Mouse (Mus musculus): ENCODE data around the gene Krt34. TPM values are rescaled to one million over a fixed set of nuclear protein-coding genes. Genes with fewer than 3 reads are reported as not detected.

Krt34 gene
- polyA plus RNA-seq, 1 experiment from 2014 or later: not detected

DNA sequence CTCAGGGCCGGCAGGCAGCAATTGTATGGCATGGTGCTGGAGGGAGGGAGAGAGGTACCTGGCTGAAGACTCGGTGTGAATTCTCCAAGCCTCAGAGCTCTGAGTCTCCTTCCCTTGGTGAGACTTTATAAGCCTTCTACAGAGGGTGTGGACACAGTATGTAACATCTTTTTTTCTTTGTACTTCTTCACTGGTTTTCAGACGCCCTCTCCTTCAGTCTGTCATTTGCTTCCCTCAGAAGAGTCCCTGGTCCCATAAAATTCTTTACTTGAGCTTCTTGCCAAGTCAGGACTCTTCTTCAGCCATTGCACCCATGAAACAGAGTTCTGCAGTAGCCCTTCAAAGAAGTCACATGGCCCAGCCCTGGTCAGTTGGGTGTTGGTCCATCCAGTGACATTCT lies 9.1 kb upstream of the Krt34 start, which contains the start of gene Krt31:
Krt31 (minus strand) TSS at position 101 of the 400 bp plus-strand sequence.
- H3K4me3 ChIP-seq (replicated peaks; ENCODE audit: low read depth, low read length): no peak within 1 kb of the TSS
- DNase-seq (no peak), ATAC-seq (ENCODE audit: low FRiP score, low TSS enrichment) (no peak)
- H3K9ac ChIP-seq (replicated peaks; ENCODE audit: low read length): no peak within 1 kb of the TSS
- no peak within 1 kb of the TSS for H3K4me2 ChIP-seq (ENCODE audit: low read length)
- no peaks in the 10 kb centered on the region for H3K9me3 ChIP-seq (ENCODE audit: control insufficient read depth, low read length)
- no peaks in the 10 kb centered on the region for H3K27me3 ChIP-seq (ENCODE audit: control insufficient read depth, insufficient read depth, low read length)
- H3K36me3 ChIP-seq (ENCODE audit: control insufficient read depth, insufficient read depth, low read length): no peaks in the 10 kb centered on the region
- no peak within 1 kb of the TSS for H3K27ac ChIP-seq (replicated peaks; ENCODE audit: low read depth, low read length)
- H3K4me1 ChIP-seq (ENCODE audit: control insufficient read depth, insufficient read depth, low read length): no peaks in the 10 kb centered on the region
- 82% methylated on average over 3 of the region's 3 CpGs for WGBS

DNA sequence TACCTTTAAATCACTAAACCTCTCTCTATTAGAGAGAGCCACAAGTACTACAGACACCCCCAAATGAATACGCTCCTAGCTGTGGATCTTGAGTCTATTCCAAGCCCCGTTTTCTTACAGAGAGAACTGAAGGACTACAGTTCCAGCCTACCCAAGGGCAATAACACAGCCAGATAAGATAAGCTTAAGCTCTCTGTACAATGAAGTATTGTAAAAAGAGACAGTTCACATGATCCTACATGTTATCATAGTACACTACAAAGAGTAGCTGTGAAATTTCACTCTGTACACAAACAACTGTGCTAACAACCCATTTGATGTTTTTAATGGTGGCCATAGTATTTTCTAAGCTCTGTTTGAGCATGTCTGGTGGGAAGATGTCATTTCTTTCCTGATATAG lies 5.8 kb upstream of the Krt34 start:
- ATAC-seq (ENCODE audit: low FRiP score, low TSS enrichment): no peak
- H3K36me3 ChIP-seq (ENCODE audit: control insufficient read depth, insufficient read depth, low read length): no peaks in the 10 kb centered on the region
- no peak overlapping the region for H3K4me3 ChIP-seq (replicated peaks; ENCODE audit: low read depth, low read length)
- H3K9ac ChIP-seq (replicated peaks; ENCODE audit: low read length): no peak overlapping the region
- no peaks in the 10 kb centered on the region for H3K9me3 ChIP-seq (ENCODE audit: control insufficient read depth, low read length)
- H3K4me1 ChIP-seq (ENCODE audit: control insufficient read depth, insufficient read depth, low read length): no peaks in the 10 kb centered on the region
- H3K4me2 ChIP-seq (ENCODE audit: low read length): no peak overlapping the region
- no peak for DNase-seq
- 92% methylated on average over 2 of the region's 2 CpGs for WGBS
- no peaks in the 10 kb centered on the region for H3K27me3 ChIP-seq (ENCODE audit: control insufficient read depth, insufficient read depth, low read length)
- H3K27ac ChIP-seq (replicated peaks; ENCODE audit: low read depth, low read length): no peak overlapping the region

DNA sequence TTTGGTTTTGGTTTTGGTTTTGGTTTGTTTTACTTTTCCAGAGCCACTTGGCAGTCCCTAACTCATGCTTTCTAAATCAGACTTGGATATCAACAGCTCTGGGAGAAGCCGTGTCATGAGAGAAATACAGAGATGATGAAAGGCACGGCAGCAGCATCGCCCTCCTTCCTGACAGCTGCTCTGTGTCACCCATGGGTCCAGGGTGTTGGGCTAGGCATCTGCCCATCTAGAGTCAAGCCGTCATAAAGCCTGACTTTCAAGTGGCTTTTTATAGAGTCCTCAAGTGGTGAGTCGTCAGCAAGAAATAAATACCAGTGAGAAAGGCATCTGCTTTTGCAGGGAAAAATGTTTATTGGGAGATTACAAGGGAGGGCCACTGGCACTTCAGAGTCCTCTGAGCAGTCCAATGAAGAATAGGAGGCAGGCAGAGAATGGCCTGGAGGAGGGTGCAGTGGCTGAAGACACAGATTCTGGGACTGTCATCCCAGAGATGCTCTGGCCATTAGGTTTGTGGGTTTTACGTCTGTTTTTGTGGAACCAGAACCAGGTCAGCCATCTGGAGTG lies 5.0 kb upstream of the Krt34 start:
- Histone ChIP-seq H3K27ac (replicated peaks; ENCODE audit: low read depth, low read length) (no peak overlapping the region), H3K9ac (replicated peaks; ENCODE audit: low read length) (no peak overlapping the region), H3K27me3 (ENCODE audit: control insufficient read depth, insufficient read depth, low read length) (no peaks in the 10 kb centered on the region), H3K4me2 (ENCODE audit: low read length) (no peak overlapping the region), H3K4me3 (replicated peaks; ENCODE audit: low read depth, low read length) (no peak overlapping the region), H3K9me3 (ENCODE audit: control insufficient read depth, low read length) (no peaks in the 10 kb centered on the region), H3K4me1 (ENCODE audit: control insufficient read depth, insufficient read depth, low read length) (no peaks in the 10 kb centered on the region), H3K36me3 (ENCODE audit: control insufficient read depth, insufficient read depth, low read length) (no peaks in the 10 kb centered on the region)
- DNase-seq (no peak), ATAC-seq (ENCODE audit: low FRiP score, low TSS enrichment) (no peak)
- 91% methylated on average over 6 of the region's 6 CpGs for WGBS

DNA sequence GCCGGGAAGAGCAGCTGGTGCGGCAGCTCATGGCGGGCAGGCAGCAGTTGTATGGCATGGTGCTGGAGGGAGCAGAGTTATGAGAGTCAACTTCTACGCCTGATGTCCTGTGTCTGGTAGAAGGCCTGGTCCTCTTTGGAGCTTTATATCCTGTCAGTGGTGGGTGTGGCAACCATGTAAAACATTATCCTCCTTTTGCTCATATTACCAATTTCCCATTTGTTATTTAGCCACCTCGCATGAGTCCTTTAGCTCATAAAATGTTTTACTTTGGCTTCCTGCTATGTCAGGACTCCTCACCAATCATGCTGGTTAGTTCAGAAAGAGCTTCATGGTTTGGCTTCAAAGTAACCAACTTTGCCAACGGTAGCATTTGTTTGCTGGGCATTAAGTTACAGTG lies 11.6 kb downstream of the Krt34 start, which contains the start of gene Krt33b:
Krt33b (minus strand) TSS at position 101 of the 400 bp plus-strand sequence.
- no peaks in the 10 kb centered on the region for H3K9me3 ChIP-seq (ENCODE audit: control insufficient read depth, low read length)
- 89% methylated on average over 6 of the region's 6 CpGs for WGBS
- H3K27ac ChIP-seq (replicated peaks; ENCODE audit: low read depth, low read length): no peak within 1 kb of the TSS
- H3K36me3 ChIP-seq (ENCODE audit: control insufficient read depth, insufficient read depth, low read length): no peaks in the 10 kb centered on the region
- no peak within 1 kb of the TSS for H3K4me2 ChIP-seq (ENCODE audit: low read length)
- no peak for DNase-seq
- H3K27me3 ChIP-seq (ENCODE audit: control insufficient read depth, insufficient read depth, low read length): no peaks in the 10 kb centered on the region
- ATAC-seq (ENCODE audit: low FRiP score, low TSS enrichment): no peak
- H3K9ac ChIP-seq (replicated peaks; ENCODE audit: low read length): no peak within 1 kb of the TSS
- H3K4me1 ChIP-seq (ENCODE audit: control insufficient read depth, insufficient read depth, low read length): no peaks in the 10 kb centered on the region
- H3K4me3 ChIP-seq (replicated peaks; ENCODE audit: low read depth, low read length): no peak within 1 kb of the TSS

DNA sequence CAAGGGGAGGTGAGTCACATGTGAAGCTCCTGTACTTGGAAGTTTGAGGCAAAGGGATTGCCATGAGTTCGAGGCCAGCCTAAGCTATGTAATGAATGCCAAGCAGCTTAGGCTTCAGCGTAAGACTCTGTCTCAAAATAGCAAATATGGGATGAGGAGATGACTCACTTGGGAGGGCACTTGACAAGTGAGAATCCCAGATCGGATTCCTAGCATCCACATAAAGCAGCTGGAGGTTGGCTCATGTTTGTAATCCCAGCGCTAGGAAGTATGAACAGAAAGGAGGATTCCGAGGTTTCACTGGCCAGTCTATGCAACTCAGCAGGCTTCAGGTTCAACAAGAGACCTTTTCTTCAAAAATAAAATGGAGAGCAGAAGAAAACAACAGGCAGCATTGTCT lies 19.9 kb downstream of the Krt34 start:
- WGBS: 81% methylated on average over 5 of the region's 5 CpGs
- no peaks in the 10 kb centered on the region for H3K27me3 ChIP-seq (ENCODE audit: control insufficient read depth, insufficient read depth, low read length)

DNA sequence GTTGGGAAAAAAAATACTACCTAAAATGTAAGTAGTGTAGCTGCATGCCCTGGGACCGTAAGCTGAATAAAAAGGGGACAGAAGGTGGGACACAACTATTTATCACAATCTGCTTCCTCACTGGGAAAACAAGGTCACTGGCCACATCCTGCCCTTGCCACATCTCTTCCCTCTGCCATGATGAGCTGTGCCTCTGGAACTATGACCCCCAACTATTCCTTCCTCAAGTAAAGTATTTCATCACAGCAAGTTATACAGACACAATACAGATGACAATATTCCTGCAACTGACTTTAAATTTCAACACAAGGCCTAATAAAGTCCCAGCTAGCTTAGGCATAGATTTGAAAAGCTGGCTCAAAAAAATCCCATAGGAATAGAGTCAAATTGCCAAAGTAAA lies 21.9 kb downstream of the Krt34 start:
- DNase-seq (no peak), ATAC-seq (ENCODE audit: low FRiP score, low TSS enrichment) (no peak)
- Histone ChIP-seq H3K4me3 (replicated peaks; ENCODE audit: low read depth, low read length) (no peak overlapping the region), H3K9me3 (ENCODE audit: control insufficient read depth, low read length) (no peaks in the 10 kb centered on the region), H3K27me3 (ENCODE audit: control insufficient read depth, insufficient read depth, low read length) (no peaks in the 10 kb centered on the region), H3K27ac (replicated peaks; ENCODE audit: low read depth, low read length) (no peak overlapping the region), H3K36me3 (ENCODE audit: control insufficient read depth, insufficient read depth, low read length) (no peaks in the 10 kb centered on the region), H3K9ac (replicated peaks; ENCODE audit: low read length) (no peak overlapping the region), H3K4me1 (ENCODE audit: control insufficient read depth, insufficient read depth, low read length) (no peaks in the 10 kb centered on the region), H3K4me2 (ENCODE audit: low read length) (no peak overlapping the region)
- WGBS: 93% methylated on average over 1 of the region's 1 CpGs

More for the DNA sequence above, 19.9 kb downstream of the Krt34 start:
- Histone ChIP-seq H3K27ac (replicated peaks; ENCODE audit: low read depth, low read length) (no peak overlapping the region), H3K4me1 (ENCODE audit: control insufficient read depth, insufficient read depth, low read length) (no peaks in the 10 kb centered on the region), H3K9ac (replicated peaks; ENCODE audit: low read length) (no peak overlapping the region), H3K4me2 (ENCODE audit: low read length) (no peak overlapping the region), H3K36me3 (ENCODE audit: control insufficient read depth, insufficient read depth, low read length) (no peaks in the 10 kb centered on the region), H3K4me3 (replicated peaks; ENCODE audit: low read depth, low read length) (no peak overlapping the region), H3K9me3 (ENCODE audit: control insufficient read depth, low read length) (no peaks in the 10 kb centered on the region)
- no peak for DNase-seq
- no peak for ATAC-seq (ENCODE audit: low FRiP score, low TSS enrichment)

DNA sequence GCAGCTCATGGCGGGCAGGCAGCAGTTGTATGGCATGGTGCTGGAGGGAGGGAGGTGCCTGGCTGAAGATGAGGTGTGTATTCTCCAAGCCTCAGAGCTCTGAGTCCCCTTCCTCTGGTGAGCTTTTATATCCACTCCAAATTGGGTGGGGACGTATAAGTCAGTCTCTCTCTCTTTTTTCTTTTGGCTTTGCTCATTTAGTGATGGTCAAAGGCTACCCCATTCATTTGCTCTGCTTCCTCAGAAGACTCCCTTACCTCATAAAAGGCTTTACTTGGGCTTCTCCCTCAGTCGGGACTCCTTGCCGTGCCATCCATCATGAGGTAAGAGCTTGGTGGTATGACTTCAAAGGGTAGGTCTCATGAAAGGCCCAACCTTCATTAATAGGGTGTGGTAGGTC lies 25.2 kb downstream of the Krt34 start, which contains the start of gene Krt33a:
Krt33a (minus strand) TSS at position 101 of the 400 bp plus-strand sequence.
- H3K9ac ChIP-seq (replicated peaks; ENCODE audit: low read length): no peak within 1 kb of the TSS
- ATAC-seq (ENCODE audit: low FRiP score, low TSS enrichment): no peak
- H3K27me3 ChIP-seq (ENCODE audit: control insufficient read depth, insufficient read depth, low read length): no peaks in the 10 kb centered on the region
- H3K36me3 ChIP-seq (ENCODE audit: control insufficient read depth, insufficient read depth, low read length): no peaks in the 10 kb centered on the region
- H3K4me1 ChIP-seq (ENCODE audit: control insufficient read depth, insufficient read depth, low read length): no peaks in the 10 kb centered on the region
- no peaks in the 10 kb centered on the region for H3K9me3 ChIP-seq (ENCODE audit: control insufficient read depth, low read length)
- no peak for DNase-seq
- H3K27ac ChIP-seq (replicated peaks; ENCODE audit: low read depth, low read length): no peak within 1 kb of the TSS
- 88% methylated on average over 4 of the region's 4 CpGs for WGBS
- H3K4me3 ChIP-seq (replicated peaks; ENCODE audit: low read depth, low read length): no peak within 1 kb of the TSS
- no peak within 1 kb of the TSS for H3K4me2 ChIP-seq (ENCODE audit: low read length)

DNA sequence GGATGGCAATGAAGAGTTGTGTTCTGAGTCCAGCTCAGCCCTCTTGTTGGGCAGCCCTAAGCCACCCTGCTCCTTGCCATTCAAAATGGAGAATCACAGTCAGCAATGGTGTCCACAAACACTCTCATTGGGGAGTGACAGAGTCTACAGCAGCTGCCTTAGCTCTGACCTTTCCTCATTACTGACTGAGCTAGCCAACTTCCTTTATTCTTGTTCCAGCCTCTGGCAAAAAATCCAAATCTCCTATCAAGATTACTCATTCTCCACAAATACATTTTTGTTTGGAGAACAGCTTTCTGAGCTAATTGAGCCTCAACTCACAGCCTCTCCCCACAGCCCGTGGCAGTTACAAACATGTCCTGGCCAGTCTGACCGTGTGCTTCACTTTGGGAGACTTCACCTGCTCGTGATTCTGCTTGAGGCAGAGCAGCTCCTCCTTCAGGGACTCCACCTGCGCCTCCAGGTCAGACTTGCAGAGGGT lies 27.6 kb downstream of the Krt34 start:
- no peaks in the 10 kb centered on the region for H3K36me3 ChIP-seq (ENCODE audit: control insufficient read depth, insufficient read depth, low read length)
- no peaks in the 10 kb centered on the region for H3K9me3 ChIP-seq (ENCODE audit: control insufficient read depth, low read length)
- H3K4me1 ChIP-seq (ENCODE audit: control insufficient read depth, insufficient read depth, low read length): no peaks in the 10 kb centered on the region
- no peak overlapping the region for H3K4me2 ChIP-seq (ENCODE audit: low read length)
- DNase-seq (no peak), ATAC-seq (ENCODE audit: low FRiP score, low TSS enrichment) (no peak)
- WGBS: 70% methylated on average over 4 of the region's 4 CpGs
- H3K4me3 ChIP-seq (replicated peaks; ENCODE audit: low read depth, low read length): no peak overlapping the region
- no peaks in the 10 kb centered on the region for H3K27me3 ChIP-seq (ENCODE audit: control insufficient read depth, insufficient read depth, low read length)
- no peak overlapping the region for H3K27ac ChIP-seq (replicated peaks; ENCODE audit: low read depth, low read length)
- no peak overlapping the region for H3K9ac ChIP-seq (replicated peaks; ENCODE audit: low read length)

DNA sequence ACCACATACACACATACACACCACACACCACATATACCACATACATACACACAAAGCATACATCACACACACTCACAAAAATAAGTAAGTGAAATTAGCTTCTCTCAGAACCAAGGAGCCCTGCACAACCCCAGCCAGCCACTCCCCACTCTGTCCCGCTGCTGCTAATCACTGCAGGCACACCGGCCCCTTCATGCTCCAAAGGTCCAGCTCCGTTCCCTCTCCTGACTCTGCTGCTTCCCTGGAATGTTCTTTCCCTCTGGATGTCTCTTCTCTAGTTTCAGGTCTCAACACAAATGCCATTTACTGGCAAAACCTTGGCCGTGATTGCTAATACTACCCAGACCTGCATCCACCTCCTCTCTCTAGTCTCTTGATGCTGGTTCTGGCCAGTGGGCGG lies 30.7 kb downstream of the Krt34 start:
- H3K4me1 ChIP-seq (ENCODE audit: control insufficient read depth, insufficient read depth, low read length): no peaks in the 10 kb centered on the region
- DNase-seq (no peak), ATAC-seq (ENCODE audit: low FRiP score, low TSS enrichment) (no peak)
- H3K9ac ChIP-seq (replicated peaks; ENCODE audit: low read length): no peak overlapping the region
- H3K4me2 ChIP-seq (ENCODE audit: low read length): no peak overlapping the region
- no peaks in the 10 kb centered on the region for H3K27me3 ChIP-seq (ENCODE audit: control insufficient read depth, insufficient read depth, low read length)
- no peak overlapping the region for H3K4me3 ChIP-seq (replicated peaks; ENCODE audit: low read depth, low read length)
- H3K9me3 ChIP-seq (ENCODE audit: control insufficient read depth, low read length): no peaks in the 10 kb centered on the region
- 85% methylated on average over 5 of the region's 5 CpGs for WGBS
- no peaks in the 10 kb centered on the region for H3K36me3 ChIP-seq (ENCODE audit: control insufficient read depth, insufficient read depth, low read length)
- H3K27ac ChIP-seq (replicated peaks; ENCODE audit: low read depth, low read length): no peak overlapping the region

Measured in midbrain, embryonic 14.5 days (tissue).